Mouse (Mus musculus): ENCODE data around the gene Cnnm3. TPM values are rescaled to one million over a fixed set of nuclear protein-coding genes. Genes with fewer than 3 reads are reported as not detected.

Cnnm3 gene
- polyA plus RNA-seq, 1 experiment: 37.0 TPM

DNA sequence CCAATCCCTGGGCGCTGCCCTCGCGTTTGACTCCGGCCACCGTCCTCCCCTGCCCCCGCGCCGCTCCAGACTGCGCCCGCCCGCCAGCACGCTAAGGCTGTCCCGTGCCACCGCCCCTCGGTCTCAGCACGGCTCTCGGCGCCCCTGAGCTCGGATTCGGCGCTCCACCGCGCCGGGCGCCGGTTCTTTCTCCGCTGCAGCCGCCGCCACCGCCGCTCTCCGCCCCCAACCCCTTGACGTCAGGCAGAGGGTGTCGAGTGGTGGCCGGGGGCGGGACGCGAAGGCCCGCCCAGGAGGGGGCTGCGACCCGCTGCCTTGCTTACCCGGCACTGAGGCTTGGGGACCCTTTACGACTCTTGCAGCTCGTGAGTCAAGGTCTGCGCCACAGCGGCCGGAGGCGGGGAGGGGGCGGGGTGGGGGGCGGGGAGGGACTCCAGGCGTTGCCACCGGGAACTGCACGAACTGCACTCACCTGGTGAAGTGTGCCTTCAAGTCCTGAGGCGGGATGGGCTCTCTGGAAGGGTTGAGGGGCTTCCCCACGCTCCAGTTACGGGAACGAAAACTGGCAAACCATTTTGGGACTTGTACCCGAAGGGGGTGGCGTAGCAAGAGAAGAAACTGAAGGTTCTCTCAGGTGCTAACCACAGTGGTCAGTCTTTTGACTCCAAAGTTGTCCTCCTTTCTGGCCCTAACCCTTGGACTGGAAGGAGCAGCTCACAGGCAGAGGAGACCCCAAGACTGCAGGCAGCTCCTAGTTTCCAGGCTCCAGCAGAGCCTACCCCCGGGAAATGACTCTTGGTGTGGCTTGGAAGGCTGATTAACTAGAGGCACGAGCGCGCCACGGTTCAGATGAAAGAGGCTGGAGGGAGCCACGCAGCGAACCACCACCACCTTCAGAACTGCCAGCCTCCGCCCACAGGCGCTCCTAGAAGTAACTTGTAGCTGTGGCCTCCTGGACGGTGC, 46.6 kb downstream of the Cnnm3 start, which contains the start of gene Sema4c:
Sema4c (minus strand) TSS at position 319 of the 963 bp plus-strand sequence.
- DNase-seq: peak; percentile 77
- WGBS: 1% methylated on average over 68 of the region's 69 CpGs
- Histone ChIP-seq H3K4me1 (ENCODE audit: control insufficient read depth, insufficient read depth, low read length) (peaks cover 29% of the 10 kb centered on the region), H3K4me3 (replicated peaks; ENCODE audit: extremely low read depth, low read depth, low read length) (peak within 1 kb of the TSS; percentile 96)
- no peak for TF ChIP-seq CTCF (IDR thresholded peaks at IDR 0.05; ENCODE audit: insufficient read depth, low read length)
- peak; percentile 20; the same call in 1 of the 2 replicates for TF ChIP-seq POLR2A (IDR thresholded peaks at IDR 0.05; ENCODE audit: borderline replicate concordance, extremely low read depth, low read depth, low read length)

DNA sequence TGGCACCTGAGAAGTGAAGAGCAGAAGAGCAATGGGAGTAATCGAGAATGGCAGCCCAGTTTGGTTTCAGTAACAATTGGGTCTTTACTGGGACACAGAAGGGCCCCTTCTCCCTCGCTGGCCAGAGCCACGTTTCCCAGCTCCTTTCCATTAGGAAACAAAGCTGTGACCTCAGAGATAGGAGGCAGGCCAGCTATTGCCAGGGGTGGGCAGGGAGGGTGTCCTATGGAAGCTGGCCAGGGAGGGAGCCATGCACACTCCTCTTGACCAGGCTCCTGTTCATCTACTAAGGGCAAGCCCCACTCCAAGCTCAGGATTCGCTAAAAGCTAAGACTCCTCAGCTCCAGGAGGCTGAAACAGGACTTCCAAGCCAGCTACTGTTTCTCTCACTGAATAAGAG, 47.6 kb downstream of the Cnnm3 start:
- TF ChIP-seq CTCF (IDR thresholded peaks at IDR 0.05; ENCODE audit: insufficient read depth, low read length): no peak
- no peak for TF ChIP-seq POLR2A (IDR thresholded peaks at IDR 0.05; ENCODE audit: borderline replicate concordance, extremely low read depth, low read depth, low read length)
- WGBS: 29% methylated on average over 4 of the region's 4 CpGs
- H3K4me3 ChIP-seq (replicated peaks; ENCODE audit: extremely low read depth, low read depth, low read length): no peak overlapping the region
- H3K4me1 ChIP-seq (ENCODE audit: control insufficient read depth, insufficient read depth, low read length): peaks cover 28% of the 10 kb centered on the region
- DNase-seq: no peak

DNA sequence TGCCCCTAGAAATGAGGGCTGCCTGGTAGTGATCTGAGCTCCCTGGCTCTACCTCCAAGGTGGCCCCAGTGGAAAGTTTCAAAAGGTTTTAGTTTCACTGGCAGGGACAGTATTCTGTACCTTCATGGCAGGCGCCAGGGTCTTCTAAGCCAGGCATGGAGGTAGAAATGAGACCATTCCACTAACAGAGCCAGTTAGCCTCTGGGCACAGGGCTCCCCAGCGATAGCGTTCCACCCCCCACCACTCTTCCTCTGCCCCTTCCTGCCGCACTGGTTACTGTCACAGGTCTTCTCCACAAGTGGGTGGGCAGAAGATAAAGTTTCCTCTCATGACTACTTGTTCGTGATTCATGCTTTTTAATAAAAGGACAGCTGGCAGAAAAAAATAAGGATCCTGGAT, 48.2 kb downstream of the Cnnm3 start:
- WGBS: 58% methylated on average over 5 of the region's 5 CpGs
- TF ChIP-seq CTCF (IDR thresholded peaks at IDR 0.05; ENCODE audit: insufficient read depth, low read length) (no peak), POLR2A (IDR thresholded peaks at IDR 0.05; ENCODE audit: borderline replicate concordance, extremely low read depth, low read depth, low read length) (no peak)
- no peak for DNase-seq
- Histone ChIP-seq H3K4me1 (ENCODE audit: control insufficient read depth, insufficient read depth, low read length) (peaks cover 25% of the 10 kb centered on the region), H3K4me3 (replicated peaks; ENCODE audit: extremely low read depth, low read depth, low read length) (no peak overlapping the region)

DNA sequence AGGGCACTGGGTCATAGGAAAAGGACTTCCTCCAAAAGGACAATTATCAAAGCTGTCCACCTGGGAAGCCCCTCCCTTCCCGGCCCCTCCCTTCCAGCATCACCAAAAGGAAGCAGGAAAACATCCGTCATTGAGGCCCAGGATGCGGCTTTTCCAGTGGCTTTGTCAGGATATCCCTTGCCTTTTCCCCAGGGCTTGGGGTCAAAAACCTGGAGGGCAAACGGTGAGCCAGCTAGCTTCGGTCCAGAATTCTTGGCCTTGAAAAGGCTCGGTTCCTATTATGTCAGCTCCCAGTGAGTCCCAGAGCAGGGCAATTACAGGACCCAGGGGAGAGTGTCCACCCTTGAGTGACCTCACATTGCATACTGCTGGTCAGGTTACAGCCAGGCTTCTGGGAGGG, 49.2 kb downstream of the Cnnm3 start:
- no peak for DNase-seq
- no peak for TF ChIP-seq CTCF (IDR thresholded peaks at IDR 0.05; ENCODE audit: insufficient read depth, low read length)
- no peak for TF ChIP-seq POLR2A (IDR thresholded peaks at IDR 0.05; ENCODE audit: borderline replicate concordance, extremely low read depth, low read depth, low read length)
- H3K4me3 ChIP-seq (replicated peaks; ENCODE audit: extremely low read depth, low read depth, low read length): no peak overlapping the region
- H3K4me1 ChIP-seq (ENCODE audit: control insufficient read depth, insufficient read depth, low read length): peaks cover 15% of the 10 kb centered on the region
- 47% methylated on average over 6 of the region's 6 CpGs for WGBS

DNA sequence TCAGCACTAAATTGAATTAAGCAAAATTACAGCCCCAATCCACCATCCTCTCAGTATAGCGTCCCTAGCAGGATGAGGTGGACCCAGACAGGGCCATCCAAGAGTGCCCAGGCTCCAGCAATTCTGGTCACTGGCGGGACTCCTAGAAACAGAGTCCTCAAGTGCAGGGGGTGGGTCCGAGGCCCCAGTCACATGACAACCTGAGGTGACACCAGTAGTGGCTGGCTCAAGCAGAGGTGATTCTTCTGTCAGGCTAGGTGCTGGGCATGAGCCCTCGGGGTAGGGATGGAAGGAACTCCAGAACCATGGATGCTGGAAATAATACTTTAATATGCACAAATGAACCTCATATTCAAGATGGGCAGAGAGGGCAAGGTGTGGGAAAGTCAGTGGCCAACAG, 50.7 kb downstream of the Cnnm3 start:
- H3K4me3 ChIP-seq (replicated peaks; ENCODE audit: extremely low read depth, low read depth, low read length): no peak overlapping the region
- no peak for TF ChIP-seq POLR2A (IDR thresholded peaks at IDR 0.05; ENCODE audit: borderline replicate concordance, extremely low read depth, low read depth, low read length)
- TF ChIP-seq CTCF (IDR thresholded peaks at IDR 0.05; ENCODE audit: insufficient read depth, low read length): no peak
- H3K4me1 ChIP-seq (ENCODE audit: control insufficient read depth, insufficient read depth, low read length): peaks cover 13% of the 10 kb centered on the region
- DNase-seq: no peak
- WGBS: 74% methylated on average over 4 of the region's 4 CpGs

DNA sequence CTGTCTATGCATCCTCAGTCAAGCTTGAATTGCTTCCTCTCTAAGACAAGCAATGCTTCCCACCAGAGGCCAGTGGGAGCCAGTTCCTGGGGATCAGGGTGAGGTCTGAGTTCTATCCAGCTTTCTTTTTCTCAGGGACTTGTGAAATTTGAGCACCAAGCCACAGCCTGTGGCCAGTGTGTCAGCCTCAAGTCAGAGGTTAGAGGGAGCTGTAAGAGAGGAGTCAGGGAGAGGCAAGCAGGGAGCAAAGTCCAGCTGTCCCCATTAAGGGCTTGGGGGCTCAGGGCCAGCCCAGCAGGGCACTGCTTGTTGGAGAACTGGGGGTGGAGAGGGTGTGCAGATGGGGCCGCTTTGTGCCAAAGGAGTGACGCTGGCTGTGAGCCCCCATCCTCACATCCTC, 51.5 kb downstream of the Cnnm3 start:
- peaks cover 13% of the 10 kb centered on the region for H3K4me1 ChIP-seq (ENCODE audit: control insufficient read depth, insufficient read depth, low read length)
- 70% methylated on average over 2 of the region's 2 CpGs for WGBS
- H3K4me3 ChIP-seq (replicated peaks; ENCODE audit: extremely low read depth, low read depth, low read length): no peak overlapping the region
- TF ChIP-seq POLR2A (IDR thresholded peaks at IDR 0.05; ENCODE audit: borderline replicate concordance, extremely low read depth, low read depth, low read length): no peak
- TF ChIP-seq CTCF (IDR thresholded peaks at IDR 0.05; ENCODE audit: insufficient read depth, low read length): no peak
- DNase-seq: no peak

DNA sequence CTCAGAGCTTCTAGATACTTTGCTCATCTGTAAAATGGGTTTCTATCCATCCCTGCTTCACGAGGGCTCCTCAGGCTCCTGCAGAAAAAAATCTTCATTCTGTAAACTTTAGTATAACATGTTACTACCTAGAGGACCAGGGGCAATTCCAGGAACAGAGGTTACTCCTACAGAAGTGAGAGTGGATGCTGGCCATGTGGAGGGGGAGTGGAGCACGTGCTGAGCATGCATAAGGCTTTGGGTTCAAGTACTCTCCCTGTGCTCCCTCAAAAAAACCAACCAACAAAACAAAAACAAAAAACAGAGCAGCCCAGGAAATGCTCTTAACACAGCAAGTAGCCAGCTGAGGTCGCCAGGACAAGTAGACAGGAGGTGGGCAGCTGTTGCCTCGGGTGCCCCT, 52.0 kb downstream of the Cnnm3 start:
- no peak for TF ChIP-seq POLR2A (IDR thresholded peaks at IDR 0.05; ENCODE audit: borderline replicate concordance, extremely low read depth, low read depth, low read length)
- WGBS: 60% methylated on average over 4 of the region's 4 CpGs
- DNase-seq: no peak
- H3K4me3 ChIP-seq (replicated peaks; ENCODE audit: extremely low read depth, low read depth, low read length): no peak overlapping the region
- H3K4me1 ChIP-seq (ENCODE audit: control insufficient read depth, insufficient read depth, low read length): peaks cover 10% of the 10 kb centered on the region

DNA sequence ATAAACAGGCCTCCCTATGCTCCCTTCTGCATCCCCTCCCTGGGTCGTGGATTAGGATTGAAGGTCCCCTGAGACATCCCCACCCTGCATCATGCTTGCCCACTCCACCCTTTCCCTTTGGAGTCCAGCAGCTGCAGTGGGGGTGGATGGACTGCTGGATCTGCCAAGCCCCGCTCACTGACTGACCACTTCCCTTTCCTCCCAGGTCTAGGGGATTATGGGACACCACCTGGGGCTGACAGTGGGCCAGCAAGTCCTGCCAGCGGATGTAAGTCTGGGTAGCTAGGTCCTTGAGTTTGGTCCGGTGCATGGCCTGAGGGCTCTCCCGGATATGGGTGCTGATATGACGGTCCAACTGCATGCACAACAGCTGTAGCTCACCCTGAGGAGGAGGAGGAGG, 52.4 kb downstream of the Cnnm3 start:
- Histone ChIP-seq H3K4me3 (replicated peaks; ENCODE audit: extremely low read depth, low read depth, low read length) (no peak overlapping the region), H3K4me1 (ENCODE audit: control insufficient read depth, insufficient read depth, low read length) (peaks cover 7% of the 10 kb centered on the region)
- DNase-seq: no peak
- WGBS: 62% methylated on average over 6 of the region's 6 CpGs
- TF ChIP-seq POLR2A (IDR thresholded peaks at IDR 0.05; ENCODE audit: borderline replicate concordance, extremely low read depth, low read depth, low read length) (no peak), CTCF (IDR thresholded peaks at IDR 0.05; ENCODE audit: insufficient read depth, low read length) (no peak)

DNA sequence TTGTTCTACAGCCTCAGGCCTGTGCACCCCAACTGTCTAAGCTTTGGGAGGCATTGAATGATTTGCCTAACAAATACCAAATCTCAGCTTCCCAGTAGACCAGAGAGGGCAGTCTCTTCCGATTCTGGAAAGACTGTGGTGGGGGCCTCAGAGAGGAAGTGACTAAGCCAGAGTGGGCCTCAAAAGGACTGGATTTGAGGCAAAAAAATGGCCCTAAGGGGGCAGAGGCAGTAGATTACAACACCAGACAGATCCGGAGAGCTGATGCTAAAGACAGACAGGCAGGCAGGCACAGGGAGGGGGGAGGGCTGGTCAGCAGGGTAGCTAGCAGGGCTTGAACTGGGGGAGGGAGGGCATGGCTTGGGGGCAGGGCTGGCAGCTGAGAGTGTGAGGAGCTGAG, 54.8 kb downstream of the Cnnm3 start:
- TF ChIP-seq CTCF (IDR thresholded peaks at IDR 0.05; ENCODE audit: insufficient read depth, low read length) (no peak), POLR2A (IDR thresholded peaks at IDR 0.05; ENCODE audit: borderline replicate concordance, extremely low read depth, low read depth, low read length) (no peak)
- Histone ChIP-seq H3K4me1 (ENCODE audit: control insufficient read depth, insufficient read depth, low read length) (peaks cover 16% of the 10 kb centered on the region), H3K4me3 (replicated peaks; ENCODE audit: extremely low read depth, low read depth, low read length) (no peak overlapping the region)
- no peak for DNase-seq
- 49% methylated on average over 2 of the region's 2 CpGs for WGBS
